Mouse (Mus musculus) naive thymus-derived CD4-positive, alpha-beta T cell, adult 2 months (primary cell): ENCODE measurements around the gene Olfr613.
"Not testable (repeated sequence)": the region's sequence is repeated elsewhere in the genome, so short reads cannot be mapped to it uniquely, and the experiment has no call there.

Experiments
- DNase-seq: peaks from one replicate; pipeline ENCODE4 v3.0.0-alpha.2; 2011; ENCODE audit warnings: low read depth

Olfr613 gene

GRCm38 (mm10) chr7:103547774-103548173 is at the start of gene Olfr613:
TSS of gene Olfr613 (plus strand) at chr7:103548074.
- DNase-seq, result no peak

DNA sequence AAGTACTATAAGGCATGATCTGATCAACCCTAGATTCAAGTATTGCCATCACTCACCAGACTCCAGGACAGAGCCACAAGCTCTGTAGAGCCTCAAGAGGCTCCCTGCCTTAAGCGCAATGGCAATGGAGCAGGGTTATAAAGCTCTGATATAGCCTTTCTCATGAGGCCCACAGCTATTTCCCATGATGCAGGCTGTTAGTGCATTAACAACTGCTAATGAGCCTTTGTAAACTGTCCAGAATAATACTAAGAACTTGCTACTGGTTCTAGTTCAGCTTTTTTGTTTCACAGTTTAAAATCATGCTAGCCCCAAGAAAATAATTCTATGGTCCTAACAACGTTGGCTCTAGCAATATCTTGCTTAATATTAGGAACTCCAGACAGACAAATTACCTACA is 35.9 kb upstream of the Olfr613 start, which contains the start of gene Olfr610:
Gene Olfr610 (minus strand): TSS at position 101 of the 400 bp plus-strand sequence.
- no peak for DNase-seq

- DNase-seq, result not testable (repeated sequence)
These were observed 27.1 kb upstream of the Olfr613 start, which contains the start of gene Olfr611 for GRCm38 (mm10) chr7:103520746-103521145. TSS of gene Olfr611 (minus strand) at chr7:103520846.

GRCm38 (mm10) chr7:103542617-103543016 is 5.3 kb upstream of the Olfr613 start, which contains the start of gene Olfr612:
TSS of gene Olfr612 (minus strand) at chr7:103542717.
- not testable (repeated sequence) for DNase-seq

DNA sequence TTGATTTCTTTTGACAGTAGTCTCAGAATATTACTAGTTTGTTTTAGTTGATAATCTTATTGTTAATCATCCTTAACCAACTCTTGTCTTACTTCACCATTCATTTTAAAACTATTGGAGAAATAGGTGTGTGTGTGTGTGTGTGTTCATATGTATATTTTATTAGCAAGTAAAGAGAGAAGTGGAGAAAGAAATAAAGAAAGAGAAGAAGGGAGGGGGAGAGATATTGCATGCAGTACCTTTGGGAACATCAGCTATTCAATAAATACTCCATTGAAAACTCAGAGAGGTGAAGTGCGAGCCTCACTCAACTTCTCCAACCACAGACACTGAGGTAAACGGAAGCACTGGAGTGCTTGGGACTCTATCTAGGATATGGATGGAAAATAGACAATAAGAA is 7.9 kb downstream of the Olfr613 start, which contains the start of gene Olfr615:
Gene Olfr615 (plus strand): TSS at position 301 of the 400 bp plus-strand sequence.
- no peak for DNase-seq

- DNase-seq, result no peak
These were observed 21.2 kb downstream of the Olfr613 start, which contains the start of gene Olfr616 for GRCm38 (mm10) chr7:103569043-103569442. TSS of gene Olfr616 (minus strand) at chr7:103569143.

DNA sequence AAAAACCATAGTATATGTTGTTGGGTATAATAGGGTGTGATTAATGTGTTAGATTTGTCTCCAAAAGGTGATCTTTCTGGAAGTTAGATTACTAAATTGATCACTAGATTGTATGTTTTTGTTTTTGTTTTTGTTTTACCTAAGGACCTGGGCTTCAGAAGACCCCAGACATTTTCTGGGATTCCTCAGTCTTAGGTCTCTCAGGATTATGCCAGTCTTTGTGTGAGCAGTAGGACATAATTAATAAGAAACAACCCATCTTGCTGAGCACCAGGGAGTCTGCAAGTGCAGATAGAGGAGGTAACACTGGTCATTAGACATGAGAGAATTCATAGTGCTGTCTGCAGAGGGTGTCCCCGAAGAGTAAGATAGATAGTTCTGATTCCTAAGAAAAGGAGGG is 24.9 kb downstream of the Olfr613 start, which contains the start of gene Olfr617:
Gene Olfr617 (plus strand): TSS at position 301 of the 400 bp plus-strand sequence.
- DNase-seq, result no peak

- DNase-seq, result no peak
These were observed 41.9 kb downstream of the Olfr613 start, which contains the start of gene Olfr618 for GRCm38 (mm10) chr7:103589803-103590202. TSS of gene Olfr618 (plus strand) at chr7:103590103.

DNA sequence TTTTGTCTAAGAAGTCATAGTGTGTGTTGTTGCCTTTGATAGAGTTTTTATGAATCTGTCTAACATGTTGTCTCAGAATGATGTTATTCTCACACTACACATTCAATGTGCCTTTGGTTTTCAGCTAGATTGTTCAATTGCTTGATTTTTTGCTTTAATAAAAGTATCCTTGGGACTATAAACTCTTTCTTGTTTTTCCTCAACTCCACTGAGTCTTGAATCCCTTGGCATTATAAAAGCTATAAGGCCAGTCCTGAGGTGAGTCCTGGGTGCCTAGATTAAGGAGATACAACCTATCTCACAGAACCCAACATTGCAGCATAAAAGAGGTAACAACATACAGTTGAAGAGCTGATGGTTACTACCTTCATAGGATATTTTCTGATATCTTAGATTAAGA is 52.4 kb downstream of the Olfr613 start, which contains the start of gene Olfr619:
Gene Olfr619 (plus strand): TSS at position 301 of the 400 bp plus-strand sequence.
- DNase-seq, result no peak
